Mouse (Mus musculus): ENCODE measurements around the gene Pi16. TPM values are rescaled to one million over a fixed set of nuclear protein-coding genes. Genes with fewer than 3 reads are reported as not detected.

Pi16 gene
- polyA plus RNA-seq, 1 experiment: 24.5 TPM

DNA sequence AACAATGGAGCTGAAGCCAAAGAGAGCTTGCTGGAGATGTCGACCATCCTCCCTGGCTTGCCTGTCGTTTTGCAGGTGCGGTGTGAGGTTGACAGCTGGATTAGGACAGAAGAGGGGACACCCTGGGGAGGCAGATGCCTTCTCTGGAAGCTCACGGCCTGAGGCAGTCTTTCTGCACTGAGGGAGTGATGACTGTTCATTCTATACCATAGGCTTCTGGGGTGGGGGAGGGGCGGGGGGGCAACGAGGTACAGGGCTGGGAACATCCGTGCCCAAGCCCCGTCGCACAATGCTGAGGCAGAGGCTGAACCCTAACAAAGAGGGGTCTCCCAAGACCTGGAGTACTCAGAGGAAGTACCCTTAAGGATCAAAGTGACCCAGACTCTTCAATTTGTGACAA lies 39.4 kb downstream of the Pi16 start:
- no peaks in the 10 kb centered on the region for H3K36me3 ChIP-seq (ENCODE audit: control insufficient read depth, insufficient read depth, low read length)
- no peak overlapping the region for H3K27ac ChIP-seq (ENCODE audit: control insufficient read depth, insufficient read depth, low read length)
- TF ChIP-seq CTCF (IDR thresholded peaks at IDR 0.05; ENCODE audit: borderline replicate concordance, control insufficient read depth, extremely low read depth, insufficient read depth, low read length, poor library complexity): no peak
- no peak for TF ChIP-seq POLR2A (IDR thresholded peaks at IDR 0.05; ENCODE audit: control insufficient read depth, extremely low read depth, insufficient read depth, low read length, poor library complexity)
- no peaks in the 10 kb centered on the region for H3K27me3 ChIP-seq (ENCODE audit: control insufficient read depth, insufficient read depth, low read length)
- no peak overlapping the region for H3K4me3 ChIP-seq (ENCODE audit: control insufficient read depth, insufficient read depth, low read length)
- no peaks in the 10 kb centered on the region for H3K4me1 ChIP-seq (replicated peaks; ENCODE audit: control insufficient read depth, insufficient read depth, low read length)
- 65% methylated on average over 9 of the region's 9 CpGs for WGBS
- no peak for DNase-seq

DNA sequence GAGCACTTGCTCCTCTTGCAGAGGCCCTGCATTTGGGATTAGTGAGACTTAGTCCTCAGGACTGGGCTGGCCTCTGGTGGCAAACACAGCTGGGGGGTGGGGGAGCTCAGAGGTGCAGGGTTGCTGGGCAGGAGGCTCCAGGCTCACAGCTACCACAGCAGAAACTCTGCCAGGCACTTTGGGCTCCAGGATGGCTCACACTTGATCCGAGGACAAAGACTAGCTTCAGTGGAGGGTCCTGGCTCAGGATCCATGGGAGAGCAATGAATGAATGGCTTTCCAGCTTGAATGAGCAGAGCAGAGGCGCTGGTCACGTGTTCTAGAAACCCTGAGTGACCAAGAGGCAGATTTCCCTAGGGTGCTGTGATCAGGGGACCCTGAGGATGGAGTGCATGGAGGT lies 41.4 kb downstream of the Pi16 start:
- Histone ChIP-seq H3K36me3 (ENCODE audit: control insufficient read depth, insufficient read depth, low read length) (no peaks in the 10 kb centered on the region), H3K4me1 (replicated peaks; ENCODE audit: control insufficient read depth, insufficient read depth, low read length) (peaks cover 5% of the 10 kb centered on the region; the same call in 1 of the 2 replicates), H3K27ac (ENCODE audit: control insufficient read depth, insufficient read depth, low read length) (no peak overlapping the region), H3K27me3 (ENCODE audit: control insufficient read depth, insufficient read depth, low read length) (no peaks in the 10 kb centered on the region), H3K4me3 (ENCODE audit: control insufficient read depth, insufficient read depth, low read length) (no peak overlapping the region)
- no peak for DNase-seq
- TF ChIP-seq POLR2A (IDR thresholded peaks at IDR 0.05; ENCODE audit: control insufficient read depth, extremely low read depth, insufficient read depth, low read length, poor library complexity) (no peak), CTCF (IDR thresholded peaks at IDR 0.05; ENCODE audit: borderline replicate concordance, control insufficient read depth, extremely low read depth, insufficient read depth, low read length, poor library complexity) (no peak)
- WGBS: 95% methylated on average over 3 of the region's 3 CpGs

DNA sequence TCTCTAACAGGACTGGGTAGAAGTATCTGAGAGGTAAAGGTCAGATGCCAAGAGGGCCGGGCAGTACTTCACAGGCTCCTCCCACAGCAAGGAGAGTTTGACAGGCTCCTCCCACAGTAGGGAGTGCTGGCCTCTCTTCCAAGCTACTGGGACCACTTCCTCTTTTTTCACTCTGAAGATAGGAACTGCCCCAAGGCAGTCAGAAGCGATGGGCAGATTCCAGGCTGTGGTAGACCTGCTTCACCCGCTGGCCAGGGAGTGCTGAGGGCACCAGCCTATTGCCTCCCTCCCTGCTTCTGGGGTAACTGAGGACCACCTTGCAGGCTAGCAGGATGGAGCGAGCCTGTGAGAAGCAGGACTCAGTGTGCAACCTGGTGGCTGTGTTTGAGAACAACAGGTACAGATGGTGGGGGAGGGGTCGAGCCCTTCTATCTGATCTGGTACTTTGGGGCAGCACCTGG lies 43.3 kb downstream of the Pi16 start, which contains the start of gene Fgd2:
Fgd2 (plus strand) TSS at position 154 of the 461 bp plus-strand sequence.
- Histone ChIP-seq H3K27ac (ENCODE audit: control insufficient read depth, insufficient read depth, low read length) (no peak within 1 kb of the TSS), H3K4me3 (ENCODE audit: control insufficient read depth, insufficient read depth, low read length) (no peak within 1 kb of the TSS), H3K36me3 (ENCODE audit: control insufficient read depth, insufficient read depth, low read length) (no peaks in the 10 kb centered on the region), H3K27me3 (ENCODE audit: control insufficient read depth, insufficient read depth, low read length) (no peaks in the 10 kb centered on the region), H3K4me1 (replicated peaks; ENCODE audit: control insufficient read depth, insufficient read depth, low read length) (peaks cover 19% of the 10 kb centered on the region)
- DNase-seq: no peak
- TF ChIP-seq POLR2A (IDR thresholded peaks at IDR 0.05; ENCODE audit: control insufficient read depth, extremely low read depth, insufficient read depth, low read length, poor library complexity) (no peak), CTCF (IDR thresholded peaks at IDR 0.05; ENCODE audit: borderline replicate concordance, control insufficient read depth, extremely low read depth, insufficient read depth, low read length, poor library complexity) (no peak)
- 16% methylated on average over 5 of the region's 5 CpGs for WGBS

DNA sequence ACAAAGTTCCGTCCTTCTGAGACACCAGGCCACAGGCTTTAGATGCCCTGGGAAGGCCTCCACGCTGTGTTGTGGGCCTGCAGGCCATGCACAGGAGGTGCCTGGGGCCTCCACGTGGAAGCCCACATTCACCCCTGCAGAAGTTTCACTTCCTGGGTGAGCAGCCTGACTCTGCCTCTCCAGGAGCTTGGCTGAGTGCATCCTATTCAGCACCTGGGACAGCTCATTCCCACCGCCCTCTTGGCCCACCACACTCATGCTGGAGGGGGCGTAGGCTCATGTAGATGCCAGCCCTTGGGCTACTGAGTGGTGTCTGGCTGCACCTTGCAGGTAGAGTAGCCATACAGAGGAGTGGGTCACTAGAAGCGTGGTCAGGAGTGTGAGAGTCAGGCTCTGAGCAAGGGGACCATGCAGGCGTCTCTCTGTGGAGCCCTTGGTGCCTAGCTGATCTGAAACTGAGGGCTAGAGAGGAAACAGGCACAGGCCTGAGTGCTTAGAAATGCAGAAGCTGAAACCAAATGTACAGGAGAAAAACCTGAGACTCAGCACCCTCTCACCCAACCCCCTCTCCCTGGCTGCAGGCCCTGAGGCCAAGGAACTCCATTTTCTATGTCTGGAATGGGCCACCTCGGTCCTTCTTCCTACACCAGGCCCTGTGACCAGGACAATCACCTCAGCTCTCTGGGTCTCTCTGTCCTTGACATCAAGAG lies 44.7 kb downstream of the Pi16 start:
- H3K27ac ChIP-seq (ENCODE audit: control insufficient read depth, insufficient read depth, low read length): no peak overlapping the region
- no peak for TF ChIP-seq POLR2A (IDR thresholded peaks at IDR 0.05; ENCODE audit: control insufficient read depth, extremely low read depth, insufficient read depth, low read length, poor library complexity)
- no peak for TF ChIP-seq CTCF (IDR thresholded peaks at IDR 0.05; ENCODE audit: borderline replicate concordance, control insufficient read depth, extremely low read depth, insufficient read depth, low read length, poor library complexity)
- H3K36me3 ChIP-seq (ENCODE audit: control insufficient read depth, insufficient read depth, low read length): no peaks in the 10 kb centered on the region
- WGBS: 20% methylated on average over 8 of the region's 8 CpGs
- peak; percentile 45 for DNase-seq
- no peak overlapping the region for H3K4me3 ChIP-seq (ENCODE audit: control insufficient read depth, insufficient read depth, low read length)
- H3K4me1 ChIP-seq (replicated peaks; ENCODE audit: control insufficient read depth, insufficient read depth, low read length): peaks cover 19% of the 10 kb centered on the region
- no peaks in the 10 kb centered on the region for H3K27me3 ChIP-seq (ENCODE audit: control insufficient read depth, insufficient read depth, low read length)

DNA sequence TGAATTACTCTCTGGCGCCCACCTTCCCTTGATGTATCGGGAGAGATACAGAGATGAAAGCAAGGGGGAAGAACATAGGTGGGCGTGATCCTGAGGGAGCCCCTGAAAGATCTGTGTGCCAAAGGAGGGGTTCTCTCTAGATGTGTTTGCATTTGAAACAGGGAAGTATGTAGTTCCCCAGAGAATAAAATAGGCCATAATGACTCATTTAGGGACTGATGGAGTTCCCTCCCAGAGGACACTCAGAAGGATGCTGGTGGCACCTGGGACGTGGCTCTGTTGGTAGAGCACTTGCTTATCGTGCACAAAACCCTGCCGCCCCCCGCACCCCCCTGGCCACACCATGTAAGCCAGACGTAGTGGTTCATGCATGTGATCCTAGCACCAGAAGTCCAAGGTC lies 45.6 kb downstream of the Pi16 start:
- Histone ChIP-seq H3K27me3 (ENCODE audit: control insufficient read depth, insufficient read depth, low read length) (no peaks in the 10 kb centered on the region), H3K4me3 (ENCODE audit: control insufficient read depth, insufficient read depth, low read length) (no peak overlapping the region), H3K36me3 (ENCODE audit: control insufficient read depth, insufficient read depth, low read length) (no peaks in the 10 kb centered on the region), H3K27ac (ENCODE audit: control insufficient read depth, insufficient read depth, low read length) (no peak overlapping the region), H3K4me1 (replicated peaks; ENCODE audit: control insufficient read depth, insufficient read depth, low read length) (peaks cover 19% of the 10 kb centered on the region)
- no peak for DNase-seq
- TF ChIP-seq CTCF (IDR thresholded peaks at IDR 0.05; ENCODE audit: borderline replicate concordance, control insufficient read depth, extremely low read depth, insufficient read depth, low read length, poor library complexity) (no peak), POLR2A (IDR thresholded peaks at IDR 0.05; ENCODE audit: control insufficient read depth, extremely low read depth, insufficient read depth, low read length, poor library complexity) (no peak)
- WGBS: 89% methylated on average over 8 of the region's 8 CpGs

DNA sequence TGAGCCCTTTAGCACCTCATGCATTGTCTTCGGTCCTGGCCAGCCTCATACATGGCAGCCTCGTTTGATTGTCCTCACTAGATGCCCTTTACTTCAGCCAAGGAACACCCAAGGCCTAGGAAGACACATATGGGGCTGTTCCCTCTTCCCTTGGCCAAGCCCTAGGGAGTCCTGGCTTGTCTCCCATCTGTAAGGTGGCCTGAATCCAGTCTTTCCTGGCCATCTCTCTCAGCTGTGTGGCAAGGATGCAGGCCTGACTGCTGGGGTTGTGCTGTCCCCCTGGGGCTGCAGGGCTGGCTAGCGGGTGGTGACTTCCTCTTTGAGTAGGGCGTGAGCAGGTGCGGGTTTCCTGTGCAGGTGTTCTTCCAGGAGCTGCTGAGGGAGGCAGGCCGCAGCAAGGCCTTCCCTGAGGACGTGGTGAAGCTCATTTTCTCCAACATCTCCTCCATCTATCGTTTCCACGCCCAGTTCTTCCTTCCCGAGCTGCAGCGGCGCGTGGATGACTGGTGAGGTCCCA lies 47.7 kb downstream of the Pi16 start:
- WGBS: 20% methylated on average over 13 of the region's 13 CpGs
- H3K4me1 ChIP-seq (replicated peaks; ENCODE audit: control insufficient read depth, insufficient read depth, low read length): peaks cover 19% of the 10 kb centered on the region
- H3K36me3 ChIP-seq (ENCODE audit: control insufficient read depth, insufficient read depth, low read length): no peaks in the 10 kb centered on the region
- no peak for DNase-seq
- H3K4me3 ChIP-seq (ENCODE audit: control insufficient read depth, insufficient read depth, low read length): no peak overlapping the region
- H3K27me3 ChIP-seq (ENCODE audit: control insufficient read depth, insufficient read depth, low read length): no peaks in the 10 kb centered on the region
- H3K27ac ChIP-seq (ENCODE audit: control insufficient read depth, insufficient read depth, low read length): no peak overlapping the region
- no peak for TF ChIP-seq CTCF (IDR thresholded peaks at IDR 0.05; ENCODE audit: borderline replicate concordance, control insufficient read depth, extremely low read depth, insufficient read depth, low read length, poor library complexity)
- no peak for TF ChIP-seq POLR2A (IDR thresholded peaks at IDR 0.05; ENCODE audit: control insufficient read depth, extremely low read depth, insufficient read depth, low read length, poor library complexity)
